Mouse (Mus musculus): ENCODE data around the gene Glod5.
"Not testable (repeated sequence)": the region's sequence is repeated elsewhere in the genome, so short reads cannot be mapped to it uniquely, and the experiment has no call there.

Glod5 gene

DNA sequence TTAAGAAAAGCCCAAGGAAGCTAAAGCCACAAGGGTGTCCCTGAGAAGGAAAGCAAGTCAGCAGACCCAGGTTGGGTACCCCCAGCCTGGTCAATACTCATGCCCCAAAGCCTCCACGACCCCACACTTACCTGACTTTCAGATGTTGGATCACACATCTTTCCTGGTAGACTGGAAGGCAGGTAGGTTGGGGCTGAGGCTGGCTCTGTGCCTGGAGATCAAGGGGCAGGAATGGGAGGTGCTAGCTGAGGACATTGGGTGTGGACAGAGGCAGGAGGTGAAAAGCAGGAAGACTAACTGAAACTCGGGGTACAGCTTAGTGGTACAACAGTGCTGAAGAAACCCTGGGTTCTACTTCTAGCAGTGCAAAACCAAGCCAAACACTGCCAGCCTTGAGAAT lies at the start of gene Glod5:
Gene Glod5 (minus strand): TSS at position 207 of the 400 bp plus-strand sequence.
- no peak for DNase-seq (ENCODE audit: extremely low spot score, low spot score)

DNA sequence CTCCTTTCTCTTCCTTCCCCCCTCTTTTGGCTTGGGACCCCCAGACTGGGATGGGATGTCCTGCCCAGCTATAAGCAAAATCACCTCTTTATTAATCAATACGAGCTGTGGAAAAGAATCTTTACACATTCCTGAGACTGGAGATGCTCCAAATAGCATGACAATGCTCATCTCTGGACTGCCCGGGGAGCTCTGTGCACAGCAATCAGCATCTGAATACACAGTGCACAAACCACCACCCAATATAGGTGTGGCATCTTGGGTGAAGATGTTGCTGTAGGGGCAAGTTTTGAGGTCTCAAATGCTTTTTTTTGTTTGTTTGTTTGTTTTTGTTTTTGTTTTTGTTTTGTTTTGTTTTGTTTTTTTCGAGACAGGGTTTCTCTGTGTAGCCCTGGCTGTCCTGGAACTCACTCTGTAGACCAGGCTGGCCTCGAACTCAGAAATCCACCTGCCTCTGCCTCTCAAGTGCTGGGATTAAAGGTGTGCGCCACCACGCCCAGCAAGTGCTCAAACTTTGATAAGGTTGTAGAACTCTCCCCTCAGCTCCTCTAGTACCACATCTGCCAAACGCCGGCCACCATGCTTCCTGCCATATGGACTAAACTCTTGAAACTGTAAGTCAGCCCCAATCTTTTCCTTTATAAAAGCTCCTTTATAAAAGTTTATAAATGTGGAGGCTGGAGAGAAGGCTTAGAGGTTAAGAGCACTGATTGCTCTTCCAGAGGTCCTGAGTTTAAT lies 32.9 kb upstream of the Glod5 start:
- not testable (repeated sequence) for DNase-seq (ENCODE audit: extremely low spot score, low spot score)

DNA sequence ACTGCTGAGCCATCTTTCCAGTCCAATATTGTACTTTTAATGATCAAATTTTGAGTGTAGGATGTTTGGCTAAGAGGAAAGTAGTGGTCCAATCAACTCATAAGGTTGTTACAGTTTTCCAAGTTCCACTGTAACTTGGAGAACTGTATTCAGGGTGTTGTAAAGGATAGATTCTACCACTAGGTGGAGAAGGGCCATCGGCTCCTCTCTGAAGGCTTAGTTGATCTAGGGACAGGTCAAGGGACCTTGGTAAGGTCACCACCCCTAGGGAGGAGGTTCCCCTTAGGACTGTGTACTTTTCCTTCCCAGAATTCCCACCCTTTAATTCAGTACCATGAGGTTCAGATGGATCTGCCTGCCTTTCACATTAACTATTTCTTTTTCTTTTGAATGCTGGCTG lies 14.7 kb upstream of the Glod5 start:
- DNase-seq (ENCODE audit: extremely low spot score, low spot score): no peak

DNA sequence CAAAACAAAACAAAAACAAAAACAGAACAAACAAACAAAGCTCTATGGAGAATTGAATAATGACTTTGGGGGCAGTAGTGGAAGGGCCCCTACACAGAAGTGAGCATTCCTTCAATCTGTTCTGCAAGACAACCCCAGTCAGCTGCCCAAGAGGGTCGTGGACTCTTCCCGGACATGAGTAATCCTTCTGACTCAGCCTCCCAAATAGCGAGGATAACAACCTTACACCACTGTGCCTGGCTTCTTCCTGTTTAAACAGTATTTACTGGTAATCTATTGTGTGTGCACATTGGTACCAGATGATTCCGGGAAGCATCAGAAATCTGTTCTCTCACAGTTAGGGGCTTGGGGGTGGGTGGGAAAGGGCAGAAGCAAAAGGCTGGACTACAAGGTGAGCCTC lies 8.5 kb upstream of the Glod5 start:
- no peak for DNase-seq (ENCODE audit: extremely low spot score, low spot score)

GRCm38 (mm10) chrX:8024795-8025194 lies 6.5 kb upstream of the Glod5 start:
- no peak for DNase-seq (ENCODE audit: extremely low spot score, low spot score)

DNA sequence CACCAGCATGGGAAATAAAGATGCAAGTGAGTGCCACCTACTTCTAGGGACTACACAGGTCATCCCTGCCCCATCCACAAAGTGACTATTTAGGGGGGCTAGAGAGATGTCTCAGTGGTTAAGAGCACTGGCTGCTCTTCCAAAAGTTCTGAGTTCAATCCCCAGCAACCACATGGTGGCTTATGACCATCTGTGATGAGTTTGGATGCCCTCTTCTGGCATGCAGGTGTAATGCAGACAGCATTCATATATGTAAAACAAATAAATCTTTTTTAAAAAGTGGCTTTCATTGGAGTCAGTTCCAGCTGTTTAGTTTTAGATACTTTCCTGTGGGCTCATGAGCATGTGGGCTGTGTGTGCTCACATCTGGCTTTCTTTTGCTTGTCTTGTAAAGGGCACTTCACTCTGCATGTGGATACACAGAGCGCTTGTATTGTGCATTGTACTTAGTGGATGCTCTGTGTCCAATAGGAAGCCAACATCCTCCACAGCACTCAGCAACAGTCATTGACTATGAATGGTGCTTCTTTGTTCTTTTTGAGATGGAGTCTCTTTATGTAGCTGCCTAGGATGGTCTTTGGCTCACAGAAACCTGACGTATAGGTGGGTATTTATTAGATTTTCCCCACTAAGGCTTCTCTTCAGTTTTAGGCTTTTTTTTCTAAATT lies 2.0 kb upstream of the Glod5 start:
- no peak for DNase-seq (ENCODE audit: extremely low spot score, low spot score)

DNA sequence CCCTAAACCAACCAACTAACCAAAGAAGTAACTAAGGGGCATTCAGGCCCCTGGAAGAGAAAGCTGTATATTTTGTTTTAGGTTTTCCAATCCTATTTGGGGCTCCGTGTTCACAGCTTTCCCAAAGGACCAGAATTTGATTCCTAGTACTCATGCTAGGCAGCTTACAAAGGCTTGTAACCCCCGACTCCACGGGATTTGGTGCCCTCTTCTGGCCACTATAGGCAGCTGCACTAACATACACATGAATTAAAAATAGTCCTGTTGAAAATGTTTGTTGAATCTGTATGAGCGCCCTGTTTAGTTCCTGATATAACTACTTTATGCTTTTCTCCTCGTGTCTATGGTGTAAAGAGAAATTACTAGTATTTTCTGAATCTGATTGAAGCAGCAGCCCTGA lies 1.1 kb downstream of the Glod5 start:
- peak; percentile 32 for DNase-seq (ENCODE audit: extremely low spot score, low spot score)

GRCm38 (mm10) chrX:8015675-8016074 lies 2.6 kb downstream of the Glod5 start:
- DNase-seq (ENCODE audit: extremely low spot score, low spot score): not testable (repeated sequence)

DNA sequence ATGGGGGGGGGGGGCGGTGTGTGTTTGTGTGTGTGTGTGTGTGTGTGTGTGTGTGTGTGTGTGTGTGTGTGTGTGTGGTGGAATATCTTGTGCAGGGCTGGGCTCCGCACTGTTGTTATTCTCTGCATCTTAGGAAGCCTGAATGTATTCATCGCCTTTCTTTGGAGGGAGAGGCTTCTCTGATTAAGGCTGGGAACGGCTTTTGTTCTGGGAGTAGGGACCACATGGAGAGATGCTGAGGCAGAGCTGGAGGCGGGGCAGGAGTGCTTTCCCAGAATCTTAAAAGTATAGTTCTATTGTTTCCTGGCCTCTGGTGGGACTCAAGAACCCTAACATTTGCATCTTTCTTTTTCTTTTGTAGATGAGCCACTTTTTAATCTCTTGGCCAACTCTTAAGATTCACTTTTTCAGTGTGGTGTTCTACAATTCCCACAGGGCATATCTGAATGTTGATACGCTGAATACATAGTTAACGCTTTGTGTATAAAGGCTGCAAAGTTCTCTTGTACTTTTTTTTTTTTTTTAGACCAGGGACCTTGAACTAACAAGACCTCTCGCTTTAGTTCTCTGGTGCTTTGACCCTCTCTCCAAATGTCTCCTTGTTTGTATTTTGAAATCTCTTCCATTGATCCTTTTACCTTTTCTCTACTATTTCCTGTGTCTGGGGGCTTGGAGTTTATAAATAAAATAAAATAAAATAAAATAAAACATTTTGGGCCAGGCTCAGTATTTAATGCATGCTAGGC lies 4.5 kb downstream of the Glod5 start:
- DNase-seq (ENCODE audit: extremely low spot score, low spot score): no peak

DNA sequence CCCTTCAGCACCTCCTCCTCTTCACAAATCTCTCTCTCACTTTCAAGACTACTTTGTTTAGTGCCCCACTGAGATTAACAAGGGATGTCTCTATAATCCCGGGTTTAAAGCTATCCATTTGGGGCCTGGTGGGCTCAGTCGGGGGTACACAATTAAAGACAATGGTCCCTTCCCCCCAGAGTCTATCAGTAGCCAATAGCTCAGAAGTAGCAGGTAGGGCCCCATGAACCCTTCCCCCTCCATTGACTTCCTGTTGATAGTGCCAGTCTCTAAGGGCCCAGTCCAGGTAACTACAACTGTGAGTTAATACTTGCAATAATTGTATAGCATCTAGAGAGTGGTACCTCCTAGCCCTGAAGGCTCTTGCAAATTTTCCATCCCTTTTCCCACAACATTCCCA lies 5.1 kb downstream of the Glod5 start:
- DNase-seq (ENCODE audit: extremely low spot score, low spot score): no peak

- DNase-seq (ENCODE audit: extremely low spot score, low spot score): not testable (repeated sequence)
These were observed 8.9 kb downstream of the Glod5 start for GRCm38 (mm10) chrX:8009356-8009755.

GRCm38 (mm10) chrX:8008543-8008942 lies 9.7 kb downstream of the Glod5 start:
- no peak for DNase-seq (ENCODE audit: extremely low spot score, low spot score)

- DNase-seq (ENCODE audit: extremely low spot score, low spot score): no peak
These were observed 15.3 kb downstream of the Glod5 start for GRCm38 (mm10) chrX:8002971-8003370.

DNA sequence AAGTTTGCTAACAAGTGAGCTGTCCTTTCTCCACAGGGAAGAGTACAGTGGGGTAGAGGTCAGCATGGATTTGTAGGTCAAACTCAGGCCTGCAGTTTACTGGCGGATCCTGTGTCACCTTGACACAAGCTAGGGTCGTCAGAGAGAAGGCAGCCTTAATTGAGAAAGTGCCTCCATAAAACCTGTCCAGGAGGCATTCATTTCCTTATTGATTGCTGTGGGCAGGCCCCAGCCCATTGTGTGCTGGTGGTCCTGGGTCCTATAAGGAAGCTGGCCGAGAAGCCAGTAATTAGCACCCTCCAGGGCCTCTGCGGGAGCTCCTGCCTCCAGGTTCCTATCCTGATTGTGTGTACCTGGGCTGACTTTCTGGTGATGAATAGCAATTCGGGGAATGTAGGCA lies 16.3 kb downstream of the Glod5 start:
- no peak for DNase-seq (ENCODE audit: extremely low spot score, low spot score)

DNA sequence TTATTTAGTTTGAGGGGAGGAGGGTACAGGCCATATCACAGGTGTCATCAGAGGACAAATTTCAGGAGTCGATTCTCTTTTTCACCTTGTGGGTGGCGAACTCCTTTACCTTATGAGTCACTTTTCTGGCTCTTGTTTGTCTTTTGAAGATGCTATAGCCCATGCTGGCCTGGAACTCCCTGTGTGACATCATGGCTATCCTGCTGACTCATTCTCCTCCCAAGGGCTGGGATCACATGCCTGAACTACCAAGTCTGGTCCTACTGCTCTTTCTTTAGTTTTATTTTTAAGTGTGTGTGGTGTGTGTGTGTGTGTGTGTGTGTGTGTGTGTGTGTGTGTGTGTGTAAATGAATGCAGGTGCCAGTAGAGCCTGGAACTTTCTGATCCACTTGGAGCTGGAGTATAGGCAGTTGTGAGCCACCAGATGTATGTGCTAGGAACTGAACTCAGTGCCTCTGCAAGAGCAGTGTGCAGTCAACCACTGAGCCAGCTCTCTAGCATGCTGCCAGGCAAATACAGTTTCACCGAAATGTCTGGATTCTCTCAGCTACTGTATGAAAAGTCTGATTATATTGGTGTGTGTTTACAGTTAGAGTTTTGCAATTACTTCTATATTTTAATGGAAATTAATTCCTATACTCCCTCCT lies 17.6 kb downstream of the Glod5 start:
- DNase-seq (ENCODE audit: extremely low spot score, low spot score): no peak

DNA sequence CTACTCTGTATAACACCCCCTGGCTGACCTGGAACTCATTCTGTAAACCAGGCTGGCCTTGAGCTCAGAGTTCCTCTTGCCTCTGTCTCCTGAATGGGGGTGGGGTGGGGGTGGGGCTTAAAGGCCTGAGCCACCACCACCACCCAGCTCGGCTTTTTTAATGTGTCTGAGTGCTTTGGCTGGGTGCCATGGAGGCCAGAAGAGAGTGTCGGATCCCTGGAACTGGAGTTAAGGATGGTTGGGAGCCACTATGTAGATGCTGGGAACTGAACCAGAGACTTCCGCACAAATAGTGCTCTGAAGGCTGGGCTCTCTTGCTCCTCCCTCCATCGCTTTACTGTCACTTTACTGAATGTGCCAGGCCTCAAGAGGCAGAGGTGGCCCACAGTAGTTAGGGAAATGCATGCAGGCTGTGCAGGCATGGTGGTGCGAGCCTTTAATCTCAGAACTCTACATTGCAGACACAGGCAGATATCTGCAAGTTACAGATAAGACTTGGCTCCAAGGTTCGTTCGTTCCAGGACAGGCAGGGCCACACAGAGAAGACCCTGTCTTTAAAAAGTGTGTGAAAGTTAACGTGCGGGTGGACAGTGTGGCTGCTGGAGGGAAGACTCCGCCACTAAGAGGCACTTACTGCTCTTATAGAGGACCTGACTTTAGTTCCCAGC lies 25.1 kb downstream of the Glod5 start:
- DNase-seq (ENCODE audit: extremely low spot score, low spot score): no peak

DNA sequence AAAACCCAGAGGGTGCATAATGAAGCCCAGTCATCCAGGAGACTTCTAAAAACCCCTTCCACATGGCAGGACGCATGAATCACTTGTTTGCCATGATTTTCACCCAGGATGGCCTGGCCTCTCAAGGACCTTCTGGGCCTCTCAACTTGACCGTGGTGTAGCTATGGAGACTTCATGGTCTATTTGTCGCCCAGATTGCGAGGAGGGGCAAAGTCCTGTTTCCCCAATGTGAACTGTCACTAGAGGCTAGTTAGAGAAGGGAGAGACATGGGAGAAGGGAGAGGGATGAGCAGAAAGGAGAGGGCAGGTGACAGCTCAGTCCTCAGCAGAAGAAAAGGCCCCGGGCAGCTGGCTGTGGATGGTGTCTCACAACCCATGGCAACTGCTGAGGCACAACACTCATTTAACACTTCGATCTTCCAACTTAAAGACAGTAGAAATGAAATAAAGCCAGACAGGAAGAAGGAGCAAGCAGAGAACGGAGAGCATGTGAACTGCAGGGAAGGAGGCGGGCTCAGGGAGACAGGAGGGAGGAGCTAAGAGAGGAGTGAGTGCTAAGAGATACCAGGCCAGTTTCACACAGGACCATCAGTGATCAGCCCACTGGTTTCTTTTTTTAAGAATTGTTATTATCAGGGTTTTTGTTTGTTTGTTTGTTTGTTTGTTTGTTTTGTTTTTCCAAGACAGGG lies 25.8 kb downstream of the Glod5 start:
- no peak for DNase-seq (ENCODE audit: extremely low spot score, low spot score)

- no peak for DNase-seq (ENCODE audit: extremely low spot score, low spot score)
These were observed 36.9 kb downstream of the Glod5 start for GRCm38 (mm10) chrX:7981368-7981767.

DNA sequence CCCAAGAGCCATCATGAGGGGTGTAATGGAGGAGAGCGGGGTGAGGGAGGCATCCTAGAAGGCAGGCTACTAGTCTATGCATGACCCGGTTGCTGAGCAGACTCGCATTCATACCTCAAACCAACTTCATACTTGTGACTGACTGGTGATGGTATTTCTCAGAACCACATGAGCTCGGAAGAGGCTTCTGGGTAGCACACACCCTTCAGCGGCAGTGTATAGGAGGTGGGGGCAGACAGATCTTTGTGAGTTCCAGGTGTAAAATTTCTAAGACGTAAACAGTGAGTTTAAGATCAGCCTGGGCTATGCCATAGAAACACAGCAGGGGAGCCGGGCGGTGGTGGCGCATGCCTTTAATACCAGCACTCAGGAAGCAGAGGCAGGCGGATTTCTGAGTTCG lies 40.4 kb downstream of the Glod5 start, which contains the start of gene Gata1:
Gene Gata1 (minus strand): TSS at position 180 of the 400 bp plus-strand sequence.
- no peak for DNase-seq (ENCODE audit: extremely low spot score, low spot score)

GRCm38 (mm10) chrX:7971292-7971691 lies 47.0 kb downstream of the Glod5 start:
- no peak for DNase-seq (ENCODE audit: extremely low spot score, low spot score)

GRCm38 (mm10) chrX:7968899-7969298 lies 49.4 kb downstream of the Glod5 start:
- DNase-seq (ENCODE audit: extremely low spot score, low spot score): no peak
